Mouse (Mus musculus) lung, postnatal 4 days (tissue): ENCODE measurements around the gene Gm8229.
"Not testable (repeated sequence)": the region's sequence is repeated elsewhere in the genome, so short reads cannot be mapped to it uniquely, and the experiment has no call there.

Source experiments
- DNase-seq, 2 experiments: peaks; one replicate each; pipeline ENCODE4 v3.0.0; 2021

Gene Gm8229

GRCm38 (mm10) chr14:44365057-44365456 is at the start of gene Gm8229:
Gene Gm8229 (plus strand): TSS chr14:44365357.
- DNase-seq: not testable (repeated sequence)

- DNase-seq: not testable (repeated sequence)
Measured at GRCm38 (mm10) chr14:44338484-44338883, 26.7 kb upstream of the Gm8229 start, which contains the start of gene Gm5930. Gene Gm5930 (minus strand): TSS chr14:44338584.

GRCm38 (mm10) chr14:44361416-44361815 is 3.7 kb upstream of the Gm8229 start:
- not testable (repeated sequence) for DNase-seq

- not testable (repeated sequence) for DNase-seq
Measured at GRCm38 (mm10) chr14:44362301-44362700, 2.9 kb upstream of the Gm8229 start.

- DNase-seq: not testable (repeated sequence)
Measured at GRCm38 (mm10) chr14:44384233-44384632, 19.1 kb downstream of the Gm8229 start.

- not testable (repeated sequence) for DNase-seq
Measured at GRCm38 (mm10) chr14:44410588-44410987, 45.4 kb downstream of the Gm8229 start, which contains the start of gene Gm3371. Gene Gm3371 (minus strand): TSS chr14:44410688.
